Mouse (Mus musculus) embryonic stem cell, embryonic (primary cell): ENCODE results near the gene Dnajb6.

Experiments
- CTCF ChIA-PET, 4 experiments: fragments of 300-600 bp in 2 of 4; fragments of 350-600 bp in 2 of 4; sonication (Branson Sonifier 250); formaldehyde crosslinking; loops; one replicate each; lab custom pipeline; 2022; ENCODE audit warnings: inconsistent platforms in 2 of 4; lab: Charles Lee
- POLR2A ChIA-PET, 4 experiments: fragments of 300-600 bp in 2 of 4; fragments of 350-600 bp in 2 of 4; sonication (Branson Sonifier 250); formaldehyde crosslinking; loops; one replicate each; lab custom pipeline; 2022; ENCODE audit warnings: antibody characterized with exemption in 4 of 4, inconsistent platforms in 1 of 4; lab: Charles Lee

Dnajb6 gene

GRCm38 (mm10) chr5:29862388-29862787 is 126.9 kb downstream of the Dnajb6 start:
- ChIA-PET CTCF (no interaction called here), POLR2A (no interaction called here)

- POLR2A ChIA-PET = no interaction called here
- CTCF ChIA-PET = interaction anchor here in 1 of 4 experiments (0.5 kb wide), 1 partner anchor 130 kb away, joined by 5 read pairs; no protein-coding TSS in a partner anchor
Observed at GRCm38 (mm10) chr5:29864291-29864737, 128.8 kb downstream of the Dnajb6 start.

GRCm38 (mm10) chr5:29864994-29865393 is 129.5 kb downstream of the Dnajb6 start:
- CTCF ChIA-PET = no interaction called here
- POLR2A ChIA-PET = no interaction called here
